Mouse (Mus musculus) liver, postnatal 0 days (tissue): ENCODE data around the gene Rlf. TPM values are rescaled to one million over a fixed set of nuclear protein-coding genes. Genes with fewer than 3 reads are reported as not detected.
A peak's percentile ranks its signal among the peaks of the same experiment; 100 is the strongest.

Experiments
- ATAC-seq: fragments of 200-750 bp; cut with Nextera tagmentation; 2 replicates; pipeline ENCODE4 v1.8.0; 2017; ENCODE audit warnings: mild to moderate bottlenecking, moderate library complexity
- DNase-seq: peaks from one replicate; pipeline ENCODE4 v3.0.0-alpha.2; 2016
- H3K27ac ChIP-seq: fragments of 300-500 bp; sonication (generic); 2 replicates; pipeline ENCODE4 v1.5.1; 2014; ENCODE audit warnings: antibody characterized with exemption, moderate library complexity, mild to moderate bottlenecking, low read depth
- H3K27me3 ChIP-seq: fragments of 300-500 bp; sonication (generic); 2 replicates; pipeline ENCODE4 v1.6.1; 2014; ENCODE audit warnings: low read length, control low read depth, mixed read lengths; ENCODE audit not compliant: insufficient read depth
- H3K36me3 ChIP-seq: fragments of 300-500 bp; sonication (generic); replicated peaks from 2 replicates; pipeline ENCODE4 v1.6.1; 2014; ENCODE audit warnings: mild to moderate bottlenecking, control low read depth, low read length, moderate library complexity, mixed read lengths; ENCODE audit not compliant: insufficient read depth
- H3K4me1 ChIP-seq: fragments of 300-500 bp; sonication (generic); 2 replicates; pipeline ENCODE4 v1.6.1; 2014; ENCODE audit warnings: antibody characterized with exemption, mild to moderate bottlenecking, control low read depth; ENCODE audit not compliant: insufficient read depth
- H3K4me2 ChIP-seq: fragments of 300-500 bp; sonication (generic); 2 replicates; pipeline ENCODE4 v1.6.1; 2014; ENCODE audit warnings: low read depth, mild to moderate bottlenecking, low read length, moderate library complexity, mixed read lengths
- H3K4me3 ChIP-seq: fragments of 300-500 bp; sonication (generic); 2 replicates; pipeline ENCODE4 v1.5.1; 2014; ENCODE audit warnings: low read depth, low read length
- H3K9ac ChIP-seq: fragments of 300-500 bp; sonication (generic); replicated peaks from 2 replicates; pipeline ENCODE4 v1.6.1; 2014; ENCODE audit warnings: mild to moderate bottlenecking, moderate library complexity
- H3K9me3 ChIP-seq: fragments of 300-500 bp; sonication (generic); 2 replicates; pipeline ENCODE4 v1.6.1; 2016; ENCODE audit warnings: mild to moderate bottlenecking, control low read depth, low read length, mixed read lengths
- CTCF ChIP-seq: sonication (generic); IDR thresholded peaks from 2 replicates; pipeline ENCODE4 v1.5.1; 2016; ENCODE audit warnings: antibody characterized with exemption, low read depth
- EP300 ChIP-seq: IDR thresholded peaks from 2 replicates; pipeline ENCODE4 v1.6.1; 2016; ENCODE audit warnings: antibody characterized with exemption, low read depth, mild to moderate bottlenecking
- WGBS: fragments of 180-500 bp; shearing (Covaris S2); extraction: QIAGEN DNeasy Blood & Tissue Kit; methylation state at CpG from one replicate; pipeline ENCODE4 v1.1.7; 2014; ENCODE audit not compliant: insufficient replicate concordance; 5-methylcytosine and 5-hydroxymethylcytosine counted together
- polyA plus RNA-seq: library from polyadenylated mRNA; unstranded; fragments of >200 nt; fragmentation: Nextera tagmentation; extraction: Ambion mirVana; gene quantifications from 2 replicates; pipeline ENCODE4 v1.2.1, GENCODE M21; 2015

Rlf gene
- polyA plus RNA-seq, 1 experiment from 2014 or later, result 5.1 TPM

DNA sequence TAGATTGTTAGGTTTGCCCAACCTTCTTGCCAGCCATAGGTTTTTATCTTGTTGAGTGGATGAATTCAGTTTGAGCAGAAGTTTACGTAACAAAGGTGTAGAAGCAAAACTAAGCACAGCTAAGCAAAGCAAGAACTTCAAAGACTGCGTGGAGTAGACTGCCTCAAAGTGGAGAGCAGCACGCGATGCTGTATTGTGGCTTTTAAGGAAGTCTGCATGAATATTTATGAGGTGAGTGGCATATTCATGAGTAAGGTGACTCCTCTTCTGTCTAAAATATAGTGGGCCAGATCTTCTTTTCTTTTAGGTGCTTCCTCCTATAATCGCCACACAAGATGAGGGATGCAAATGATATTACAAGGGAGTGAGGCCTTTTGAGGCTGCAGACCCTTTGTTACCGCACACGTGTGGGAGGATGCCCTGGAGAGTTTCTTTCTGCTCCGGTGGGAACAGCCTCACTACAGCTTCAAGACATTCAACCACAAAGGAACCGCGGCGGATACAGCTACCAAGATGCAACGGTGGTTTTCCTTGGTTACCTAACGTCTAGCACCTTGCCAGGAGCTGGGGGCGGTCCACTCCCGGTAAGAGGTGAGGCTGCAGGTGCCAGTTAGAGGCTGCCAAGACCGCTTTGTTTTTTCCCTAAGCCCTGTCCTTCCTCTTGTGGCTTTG lies 16.2 kb upstream of the Rlf start:
- Histone ChIP-seq H3K9me3 (no peaks in the 10 kb centered on the region), H3K36me3 (no peaks in the 10 kb centered on the region), H3K4me3 (no peak overlapping the region), H3K9ac (no peak overlapping the region), H3K4me2 (peak overlapping the region; percentile 34), H3K4me1 (peaks cover 7% of the 10 kb centered on the region; the same call in 1 of the 2 replicates), H3K27me3 (0 out of 2 replicates have a peak, but pooled peaks cover 2% of the 10 kb centered on the region), H3K27ac (no peak overlapping the region)
- TF ChIP-seq CTCF (no peak), EP300 (no peak)
- DNase-seq (no peak), ATAC-seq (no peak)
- 4% methylated on average over 16 of the region's 16 CpGs for WGBS

DNA sequence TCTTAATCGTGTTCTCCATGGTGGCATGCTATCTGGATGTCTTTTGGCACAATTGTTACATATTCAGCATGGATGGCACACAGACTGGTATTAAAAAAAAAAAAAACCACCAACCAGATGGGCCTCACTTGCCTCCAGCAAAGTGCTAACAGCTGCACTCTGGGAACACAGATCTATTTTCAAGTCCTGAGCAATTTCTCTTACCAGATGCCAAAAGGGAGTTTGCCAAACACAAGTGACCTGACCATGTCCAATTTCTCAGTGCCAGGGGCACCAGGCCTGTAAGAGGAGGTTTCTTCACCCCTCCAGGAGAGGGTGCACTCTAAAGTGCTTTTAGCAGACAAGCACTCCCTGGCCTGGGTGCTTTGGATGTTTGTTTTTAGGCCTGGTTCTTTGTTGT lies 12.2 kb upstream of the Rlf start:
- Histone ChIP-seq H3K9ac (no peak overlapping the region), H3K27ac (no peak overlapping the region), H3K27me3 (0 out of 2 replicates have a peak, but pooled peaks cover 2% of the 10 kb centered on the region), H3K36me3 (no peaks in the 10 kb centered on the region), H3K9me3 (no peaks in the 10 kb centered on the region), H3K4me1 (peaks cover 7% of the 10 kb centered on the region; the same call in 1 of the 2 replicates), H3K4me2 (no peak overlapping the region), H3K4me3 (no peak overlapping the region)
- TF ChIP-seq EP300, result no peak
- no peak for TF ChIP-seq CTCF
- DNase-seq, result no peak
- ATAC-seq, result no peak
- 46% methylated on average over 1 of the region's 1 CpGs for WGBS

DNA sequence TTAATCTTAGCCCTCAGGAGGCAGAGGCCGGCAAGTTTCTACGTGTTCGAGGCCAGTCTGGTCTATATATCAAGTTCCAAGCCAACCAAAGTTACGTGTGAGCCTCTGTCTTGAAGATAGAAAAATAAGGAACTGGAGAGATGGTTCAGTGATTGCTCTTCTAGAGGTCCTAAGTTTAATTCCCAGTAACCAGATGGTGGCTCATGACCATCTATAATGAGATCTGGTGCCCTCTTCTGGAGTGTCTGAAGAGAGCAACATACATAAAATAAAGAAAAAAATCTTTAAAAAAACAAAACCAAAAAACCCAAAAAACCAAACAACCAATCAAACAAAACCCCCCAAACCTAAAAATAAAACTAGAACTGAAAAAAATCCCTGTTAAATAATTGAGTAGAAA lies 10.3 kb upstream of the Rlf start:
- 61% methylated on average over 4 of the region's 4 CpGs for WGBS
- H3K4me2 ChIP-seq, result no peak overlapping the region
- TF ChIP-seq EP300 (no peak), CTCF (peak; percentile 24; the same call in 1 of the 2 replicates)

DNA sequence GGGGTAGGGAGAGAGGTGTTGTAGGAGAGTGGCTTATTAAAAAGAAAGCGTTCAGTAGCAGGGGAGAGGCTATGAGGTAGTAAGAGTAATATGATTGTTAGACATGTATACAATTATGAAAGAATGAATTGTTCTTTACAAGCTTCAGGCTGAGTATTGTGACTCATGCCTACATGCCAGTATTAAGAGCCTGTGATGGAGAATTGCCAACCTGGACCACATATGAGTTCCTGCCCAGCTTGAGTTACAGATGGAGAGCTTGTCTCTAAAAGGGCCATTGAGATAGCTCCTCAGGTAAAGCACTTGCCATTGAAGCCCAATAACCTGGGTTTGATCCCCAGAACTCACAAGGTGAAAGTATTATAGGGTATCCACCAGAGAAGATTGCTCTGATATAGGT lies 8.3 kb upstream of the Rlf start:
- Histone ChIP-seq H3K4me2 (no peak overlapping the region), H3K36me3 (no peaks in the 10 kb centered on the region), H3K9me3 (no peaks in the 10 kb centered on the region), H3K4me3 (no peak overlapping the region), H3K27me3 (no peaks in the 10 kb centered on the region), H3K27ac (no peak overlapping the region), H3K4me1 (no peaks in the 10 kb centered on the region), H3K9ac (no peak overlapping the region)
- ATAC-seq (no peak), DNase-seq (no peak)
- 61% methylated on average over 1 of the region's 1 CpGs for WGBS
- TF ChIP-seq CTCF (no peak), EP300 (no peak)

More for the DNA sequence above, 10.3 kb upstream of the Rlf start:
- no peak overlapping the region for H3K9ac ChIP-seq
- ATAC-seq (no peak), DNase-seq (no peak)
- H3K36me3 ChIP-seq, result no peaks in the 10 kb centered on the region
- H3K27ac ChIP-seq, result no peak overlapping the region
- H3K9me3 ChIP-seq, result no peaks in the 10 kb centered on the region
- no peaks in the 10 kb centered on the region for H3K27me3 ChIP-seq
- H3K4me1 ChIP-seq, result no peaks in the 10 kb centered on the region
- no peak overlapping the region for H3K4me3 ChIP-seq

DNA sequence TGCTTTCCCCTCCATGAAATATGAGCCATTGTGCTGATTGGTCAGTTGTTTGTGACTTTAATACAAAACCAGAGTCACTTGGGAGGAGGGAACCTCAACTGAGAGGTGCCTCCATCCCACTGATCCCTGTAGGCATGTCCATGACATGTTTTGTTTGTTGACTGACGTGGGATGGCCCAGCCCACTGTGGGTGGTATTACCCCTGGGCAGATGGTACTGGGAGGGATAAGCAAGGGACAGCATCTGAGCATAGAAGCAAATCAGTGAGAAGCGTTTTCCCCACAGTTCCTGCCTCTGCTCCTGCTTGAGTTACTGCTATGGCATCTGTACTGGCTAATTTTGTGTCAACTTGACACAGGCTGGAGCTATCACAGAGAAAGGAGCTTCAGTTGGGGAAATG lies 1.3 kb upstream of the Rlf start:
- Histone ChIP-seq H3K36me3 (no peaks in the 10 kb centered on the region), H3K9ac (no peak overlapping the region), H3K4me3 (no peak overlapping the region), H3K4me2 (no peak overlapping the region), H3K9me3 (no peaks in the 10 kb centered on the region), H3K4me1 (peaks cover 21% of the 10 kb centered on the region), H3K27me3 (no peaks in the 10 kb centered on the region), H3K27ac (no peak overlapping the region)
- ATAC-seq (no peak), DNase-seq (no peak)
- WGBS, result 51% methylated on average over 2 of the region's 2 CpGs
- no peak for TF ChIP-seq EP300
- TF ChIP-seq CTCF, result no peak

DNA sequence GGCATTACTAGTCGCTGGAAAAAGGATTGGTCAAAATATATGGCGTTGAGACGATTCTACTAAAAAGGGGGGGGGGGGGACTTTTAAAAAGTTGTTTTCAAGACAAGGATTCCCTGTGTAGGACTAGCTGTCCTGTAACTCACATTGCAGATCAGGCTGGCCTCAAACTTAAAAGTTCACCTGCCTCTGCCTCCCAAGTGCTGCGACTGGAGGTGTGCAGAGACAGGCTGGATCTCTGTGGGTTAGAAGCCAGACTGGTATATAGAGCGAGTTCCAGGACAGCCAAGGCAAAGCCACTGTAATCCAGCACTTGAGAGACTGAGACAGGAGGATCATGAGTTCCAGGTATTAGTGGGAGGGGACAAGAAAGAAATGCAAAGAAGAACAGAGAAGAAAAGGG lies 605 bp upstream of the Rlf start:
- H3K36me3 ChIP-seq, result no peaks in the 10 kb centered on the region
- H3K4me1 ChIP-seq, result peaks cover 22% of the 10 kb centered on the region
- peak overlapping the region; percentile 98 for H3K4me3 ChIP-seq
- ATAC-seq (no peak), DNase-seq (no peak)
- H3K27me3 ChIP-seq, result no peaks in the 10 kb centered on the region
- no peak overlapping the region; the same call in 1 of the 2 replicates for H3K9ac ChIP-seq
- peak overlapping the region; percentile 62 for H3K4me2 ChIP-seq
- no peak for TF ChIP-seq CTCF
- TF ChIP-seq EP300, result no peak
- 29% methylated on average over 5 of the region's 5 CpGs for WGBS
- no peak overlapping the region for H3K27ac ChIP-seq
- H3K9me3 ChIP-seq, result no peaks in the 10 kb centered on the region
